Mouse (Mus musculus): ENCODE measurements around the gene Cers3. TPM values are rescaled to one million over a fixed set of nuclear protein-coding genes. Genes with fewer than 3 reads are reported as not detected.

Cers3 gene
- polyA plus RNA-seq, 1 experiment from 2014 or later: 0.36 TPM

DNA sequence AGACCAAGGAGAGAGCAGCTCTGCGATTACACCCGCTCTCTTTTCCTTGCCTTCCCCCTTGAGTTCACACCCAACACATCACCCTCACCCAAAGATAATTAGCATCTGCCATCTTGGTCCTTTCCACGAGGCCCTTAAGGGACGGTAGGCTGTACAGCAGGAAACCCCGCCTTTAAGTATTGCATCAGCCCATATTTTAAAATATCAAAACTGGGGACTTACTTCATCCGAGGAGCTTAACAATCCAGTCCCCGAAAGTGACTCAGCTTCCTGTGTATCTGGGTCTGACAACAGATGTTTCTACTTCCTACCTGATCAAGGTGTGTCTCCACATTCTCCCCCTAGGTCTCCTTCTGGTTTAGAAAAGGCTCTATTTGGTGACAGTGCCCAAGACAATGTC is 12.3 kb downstream of the Cers3 start:
- Histone ChIP-seq H3K4me3 (ENCODE audit: low read depth, low read length) (no peak overlapping the region), H3K4me2 (ENCODE audit: low read depth, low read length) (no peak overlapping the region), H3K36me3 (ENCODE audit: control insufficient read depth, insufficient read depth, low read length) (no peaks in the 10 kb centered on the region), H3K9me3 (ENCODE audit: control insufficient read depth, low read length) (no peaks in the 10 kb centered on the region), H3K9ac (replicated peaks; ENCODE audit: low read depth, low read length) (no peak overlapping the region), H3K27me3 (ENCODE audit: control insufficient read depth, insufficient read depth, low read length) (no peaks in the 10 kb centered on the region), H3K27ac (ENCODE audit: low read depth, low read length) (no peak overlapping the region), H3K4me1 (ENCODE audit: control insufficient read depth, insufficient read depth, low read length) (no peaks in the 10 kb centered on the region)
- no peak for ATAC-seq (ENCODE audit: low read depth)
- WGBS: 90% methylated on average over 7 of the region's 7 CpGs

GRCm38 (mm10) chr7:66769902-66770301 is 26.6 kb downstream of the Cers3 start:
- no peaks in the 10 kb centered on the region for H3K27me3 ChIP-seq (ENCODE audit: control insufficient read depth, insufficient read depth, low read length)
- H3K4me1 ChIP-seq (ENCODE audit: control insufficient read depth, insufficient read depth, low read length): no peaks in the 10 kb centered on the region; the same call in 1 of the 2 replicates
- H3K4me2 ChIP-seq (ENCODE audit: low read depth, low read length): no peak overlapping the region
- H3K4me3 ChIP-seq (ENCODE audit: low read depth, low read length): no peak overlapping the region
- H3K9ac ChIP-seq (replicated peaks; ENCODE audit: low read depth, low read length): no peak overlapping the region
- no peak overlapping the region for H3K27ac ChIP-seq (ENCODE audit: low read depth, low read length)
- no peak for ATAC-seq (ENCODE audit: low read depth)
- 82% methylated on average over 5 of the region's 5 CpGs for WGBS
- no peaks in the 10 kb centered on the region for H3K9me3 ChIP-seq (ENCODE audit: control insufficient read depth, low read length)
- no peaks in the 10 kb centered on the region for H3K36me3 ChIP-seq (ENCODE audit: control insufficient read depth, insufficient read depth, low read length)

- Histone ChIP-seq H3K4me3 (ENCODE audit: low read depth, low read length) (no peak overlapping the region), H3K4me1 (ENCODE audit: control insufficient read depth, insufficient read depth, low read length) (no peaks in the 10 kb centered on the region; the same call in 1 of the 2 replicates), H3K36me3 (ENCODE audit: control insufficient read depth, insufficient read depth, low read length) (no peaks in the 10 kb centered on the region), H3K27me3 (ENCODE audit: control insufficient read depth, insufficient read depth, low read length) (no peaks in the 10 kb centered on the region), H3K9me3 (ENCODE audit: control insufficient read depth, low read length) (no peaks in the 10 kb centered on the region), H3K27ac (ENCODE audit: low read depth, low read length) (no peak overlapping the region), H3K9ac (replicated peaks; ENCODE audit: low read depth, low read length) (no peak overlapping the region), H3K4me2 (ENCODE audit: low read depth, low read length) (no peak overlapping the region)
- WGBS: 86% methylated on average over 3 of the region's 3 CpGs
- ATAC-seq (ENCODE audit: low read depth): no peak
These were observed 27.4 kb downstream of the Cers3 start for GRCm38 (mm10) chr7:66770706-66771105.

- H3K4me3 ChIP-seq (ENCODE audit: low read depth, low read length): no peak overlapping the region
- no peak overlapping the region for H3K9ac ChIP-seq (replicated peaks; ENCODE audit: low read depth, low read length)
- no peak overlapping the region for H3K27ac ChIP-seq (ENCODE audit: low read depth, low read length)
- H3K9me3 ChIP-seq (ENCODE audit: control insufficient read depth, low read length): no peaks in the 10 kb centered on the region
- H3K4me2 ChIP-seq (ENCODE audit: low read depth, low read length): no peak overlapping the region
- 79% methylated on average over 6 of the region's 6 CpGs for WGBS
- H3K4me1 ChIP-seq (ENCODE audit: control insufficient read depth, insufficient read depth, low read length): no peaks in the 10 kb centered on the region; the same call in 1 of the 2 replicates
- no peaks in the 10 kb centered on the region for H3K27me3 ChIP-seq (ENCODE audit: control insufficient read depth, insufficient read depth, low read length)
- no peak for ATAC-seq (ENCODE audit: low read depth)
- no peaks in the 10 kb centered on the region for H3K36me3 ChIP-seq (ENCODE audit: control insufficient read depth, insufficient read depth, low read length)
These were observed 27.9 kb downstream of the Cers3 start for GRCm38 (mm10) chr7:66771252-66771651.

GRCm38 (mm10) chr7:66779411-66779810 is 36.1 kb downstream of the Cers3 start:
- Histone ChIP-seq H3K4me1 (ENCODE audit: control insufficient read depth, insufficient read depth, low read length) (no peaks in the 10 kb centered on the region), H3K9me3 (ENCODE audit: control insufficient read depth, low read length) (no peaks in the 10 kb centered on the region), H3K36me3 (ENCODE audit: control insufficient read depth, insufficient read depth, low read length) (no peaks in the 10 kb centered on the region), H3K4me3 (ENCODE audit: low read depth, low read length) (no peak overlapping the region), H3K27me3 (ENCODE audit: control insufficient read depth, insufficient read depth, low read length) (no peaks in the 10 kb centered on the region), H3K27ac (ENCODE audit: low read depth, low read length) (no peak overlapping the region), H3K9ac (replicated peaks; ENCODE audit: low read depth, low read length) (no peak overlapping the region), H3K4me2 (ENCODE audit: low read depth, low read length) (no peak overlapping the region)
- WGBS: 72% methylated on average over 2 of the region's 2 CpGs
- ATAC-seq (ENCODE audit: low read depth): no peak

- ATAC-seq (ENCODE audit: low read depth): no peak
- no peaks in the 10 kb centered on the region for H3K27me3 ChIP-seq (ENCODE audit: control insufficient read depth, insufficient read depth, low read length)
These were observed 36.9 kb downstream of the Cers3 start for GRCm38 (mm10) chr7:66779944-66780942.

DNA sequence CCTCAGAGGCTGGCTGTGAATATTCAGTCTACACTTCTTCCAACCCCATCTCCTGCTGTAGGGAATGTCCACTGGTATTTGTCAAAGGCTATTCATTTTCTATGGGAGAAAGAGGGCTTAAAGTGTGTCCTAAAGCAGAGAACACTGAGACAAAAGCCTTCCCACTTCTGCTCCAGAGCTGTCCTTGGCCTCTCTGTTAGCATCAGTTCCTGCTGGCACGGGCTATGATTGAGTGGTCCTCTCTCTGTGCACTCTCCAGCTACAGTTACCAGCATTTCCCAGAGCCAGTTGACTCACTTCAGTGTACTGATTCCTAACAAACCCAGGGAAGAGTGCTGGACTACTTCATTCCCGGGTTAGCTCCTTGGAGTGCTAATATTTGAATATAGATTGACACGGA is 43.2 kb downstream of the Cers3 start:
- H3K4me2 ChIP-seq (ENCODE audit: low read depth, low read length): no peak overlapping the region
- no peaks in the 10 kb centered on the region for H3K27me3 ChIP-seq (ENCODE audit: control insufficient read depth, insufficient read depth, low read length)
- WGBS: 85% methylated on average over 3 of the region's 3 CpGs
- H3K9me3 ChIP-seq (ENCODE audit: control insufficient read depth, low read length): no peaks in the 10 kb centered on the region
- no peak overlapping the region for H3K4me3 ChIP-seq (ENCODE audit: low read depth, low read length)
- no peaks in the 10 kb centered on the region for H3K36me3 ChIP-seq (ENCODE audit: control insufficient read depth, insufficient read depth, low read length)
- no peak overlapping the region for H3K27ac ChIP-seq (ENCODE audit: low read depth, low read length)
- ATAC-seq (ENCODE audit: low read depth): no peak
- no peaks in the 10 kb centered on the region for H3K4me1 ChIP-seq (ENCODE audit: control insufficient read depth, insufficient read depth, low read length)
- H3K9ac ChIP-seq (replicated peaks; ENCODE audit: low read depth, low read length): no peak overlapping the region

More at GRCm38 (mm10) chr7:66779944-66780942, 36.9 kb downstream of the Cers3 start:
- Histone ChIP-seq H3K36me3 (ENCODE audit: control insufficient read depth, insufficient read depth, low read length) (no peaks in the 10 kb centered on the region), H3K4me2 (ENCODE audit: low read depth, low read length) (no peak overlapping the region), H3K9ac (replicated peaks; ENCODE audit: low read depth, low read length) (no peak overlapping the region), H3K4me3 (ENCODE audit: low read depth, low read length) (no peak overlapping the region), H3K9me3 (ENCODE audit: control insufficient read depth, low read length) (no peaks in the 10 kb centered on the region), H3K4me1 (ENCODE audit: control insufficient read depth, insufficient read depth, low read length) (no peaks in the 10 kb centered on the region), H3K27ac (ENCODE audit: low read depth, low read length) (no peak overlapping the region)
- WGBS: 53% methylated on average over 10 of the region's 10 CpGs

DNA sequence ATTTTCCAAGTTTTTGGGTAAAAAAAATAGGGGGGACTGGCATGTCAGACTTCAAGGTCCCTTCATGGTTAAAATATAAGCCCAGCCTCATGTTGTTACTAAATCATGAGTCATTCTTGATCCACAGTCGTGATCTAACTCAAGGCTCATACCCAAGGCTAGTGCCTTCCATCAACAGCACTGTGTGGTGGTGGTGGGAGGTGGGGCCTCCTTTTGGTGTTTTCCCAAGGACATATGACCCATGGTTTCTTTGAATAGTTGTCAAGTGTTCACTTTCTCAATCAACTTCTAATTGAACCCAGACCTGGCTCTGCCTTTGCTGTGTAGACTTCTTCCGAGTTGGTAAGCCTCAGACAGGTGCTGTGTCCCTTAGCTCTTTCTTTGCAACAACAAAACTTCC is 44.5 kb downstream of the Cers3 start:
- Histone ChIP-seq H3K9me3 (ENCODE audit: control insufficient read depth, low read length) (no peaks in the 10 kb centered on the region), H3K4me1 (ENCODE audit: control insufficient read depth, insufficient read depth, low read length) (no peaks in the 10 kb centered on the region), H3K36me3 (ENCODE audit: control insufficient read depth, insufficient read depth, low read length) (no peaks in the 10 kb centered on the region), H3K27me3 (ENCODE audit: control insufficient read depth, insufficient read depth, low read length) (no peaks in the 10 kb centered on the region), H3K4me3 (ENCODE audit: low read depth, low read length) (no peak overlapping the region), H3K4me2 (ENCODE audit: low read depth, low read length) (no peak overlapping the region), H3K27ac (ENCODE audit: low read depth, low read length) (no peak overlapping the region), H3K9ac (replicated peaks; ENCODE audit: low read depth, low read length) (no peak overlapping the region)
- ATAC-seq (ENCODE audit: low read depth): no peak
- 90% methylated on average over 2 of the region's 2 CpGs for WGBS

Measured in neural tube, embryonic 14.5 days (tissue).